Mouse (Mus musculus): ENCODE data around the gene Pacrg. TPM values are rescaled to one million over a fixed set of nuclear protein-coding genes. Genes with fewer than 3 reads are reported as not detected.

Pacrg gene
- polyA plus RNA-seq (2015; fragmentation: Nextera tagmentation; extraction: Ambion mirVana): 0.72 and 1.1 TPM in 2 replicates

DNA sequence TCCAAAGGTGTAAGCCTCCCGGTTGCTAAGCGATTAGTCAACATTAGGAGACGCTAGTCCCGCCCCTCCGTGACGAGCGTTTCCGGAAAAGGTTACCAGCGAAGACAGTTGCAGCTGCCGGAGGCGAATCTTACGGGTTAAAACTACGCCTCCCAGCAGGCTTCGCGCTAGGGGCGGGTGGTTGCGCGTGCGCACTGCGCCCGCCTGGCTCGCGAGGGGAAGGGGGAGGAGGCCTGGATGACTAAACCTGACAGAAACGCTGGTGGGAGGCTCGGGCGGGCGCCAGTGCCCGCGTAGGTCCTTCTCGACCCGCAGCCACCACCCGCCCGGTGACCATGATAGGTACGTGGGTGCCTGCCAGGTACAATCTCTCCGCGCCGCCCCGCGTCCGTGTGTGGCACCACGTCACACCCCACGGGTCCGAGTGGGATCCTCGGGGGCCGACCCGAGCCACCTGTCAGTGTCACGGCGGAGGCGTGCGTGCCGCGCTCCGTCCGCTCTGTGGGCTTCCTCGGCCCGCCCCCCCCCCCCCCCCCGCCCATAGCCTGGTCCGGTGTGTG lies at the start of gene Pacrg, which contains the start of gene Prkn:
TSS of gene Pacrg (minus strand) at position 164 of the 560 bp plus-strand sequence.
TSS of gene Prkn (plus strand) at position 237 of the 560 bp plus-strand sequence.

Other genes with a start within 250 kb of the Pacrg start
- gene Prkn, start 73 bp upstream of the Pacrg start, polyA plus RNA-seq (2015; fragmentation: Nextera tagmentation; extraction: Ambion mirVana): 1.8 and 2.1 TPM in 2 replicates